Mouse (Mus musculus) heart, adult 2 months (tissue): ENCODE measurements at regions not wholly inside any gene's neighbourhood (a gene's known extent, or its start where the extent isn't known, plus 50 kb on each side); places are given as distances from the start of the nearest gene placed in this dataset.

ENCODE experiments used
- CTCF ChIP-seq: fragments of 200-600 bp; IDR thresholded peaks from 2 replicates; pipeline ENCODE4 v1.8.1; 2022; ENCODE audit warnings: antibody characterized with exemption, mild to moderate bottlenecking, moderate library complexity
- EP300 ChIP-seq: fragments of 200-500 bp; IDR thresholded peaks from 2 replicates; pipeline ENCODE4 v1.6.1; 2011; ENCODE audit warnings: low read depth, low read length, control low read depth; ENCODE audit not compliant: insufficient read depth
- POLR2A ChIP-seq: fragments of 200-500 bp; IDR thresholded peaks from 2 replicates; pipeline ENCODE4 v1.6.1; 2011; ENCODE audit warnings: mild to moderate bottlenecking, low read depth, low read length, control low read depth; ENCODE audit not compliant: insufficient read depth

DNA sequence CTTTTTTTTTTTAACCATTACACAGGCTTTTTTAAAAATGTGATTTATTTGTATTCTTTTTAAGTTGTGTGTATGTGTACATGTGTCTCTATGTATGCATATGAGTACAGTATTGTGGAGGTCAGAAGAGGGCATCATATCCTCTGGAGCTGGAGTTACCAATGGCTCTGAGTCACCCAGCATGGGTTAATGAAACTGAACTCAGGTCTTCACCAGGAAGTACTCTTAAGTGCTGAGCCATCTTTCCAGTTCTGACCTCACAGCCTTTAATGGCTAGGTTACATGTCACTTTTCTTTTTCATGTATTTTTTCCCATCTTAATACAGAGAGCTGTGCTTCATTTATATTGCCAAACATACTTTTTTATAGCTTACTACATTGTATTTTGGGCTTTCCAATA, 136.8 kb downstream of the Kcnj2 start:
- TF ChIP-seq POLR2A = no peak
- TF ChIP-seq CTCF = no peak
- no peak for TF ChIP-seq EP300
